Mouse (Mus musculus) limb, embryonic 12.5 days (tissue): ENCODE measurements around the gene Atp6ap1l. TPM values are rescaled to one million over a fixed set of nuclear protein-coding genes. Genes with fewer than 3 reads are reported as not detected.
"Not testable (repeated sequence)": the region's sequence is repeated elsewhere in the genome, so short reads cannot be mapped to it uniquely, and the experiment has no call there.

Source experiments
- ATAC-seq: fragments of 200-750 bp; cut with Nextera tagmentation; 2 replicates; pipeline ENCODE4 v1.8.0; 2017; ENCODE audit warnings: low read depth, moderate TSS enrichment; ENCODE audit not compliant: insufficient number of reproducible peaks, insufficient read depth, low FRiP score, low TSS enrichment
- H3K27ac ChIP-seq: fragments of 300-500 bp; sonication (generic); 2 replicates; pipeline ENCODE4 v1.5.1; 2016; ENCODE audit warnings: mild to moderate bottlenecking, moderate library complexity
- H3K27me3 ChIP-seq: fragments of 300-500 bp; sonication (generic); 2 replicates; pipeline ENCODE4 v1.6.1; 2016; ENCODE audit warnings: mild to moderate bottlenecking, moderate library complexity
- H3K36me3 ChIP-seq: fragments of 300-500 bp; sonication (generic); 2 replicates; pipeline ENCODE4 v1.6.1; 2016; ENCODE audit warnings: mild to moderate bottlenecking, moderate library complexity
- H3K4me1 ChIP-seq: fragments of 300-500 bp; sonication (generic); replicated peaks from 2 replicates; pipeline ENCODE4 v1.6.1; 2016
- H3K4me2 ChIP-seq: fragments of 300-500 bp; sonication (generic); 2 replicates; pipeline ENCODE4 v1.6.1; 2016; ENCODE audit warnings: mild to moderate bottlenecking, moderate library complexity
- H3K4me3 ChIP-seq: fragments of 300-500 bp; sonication (generic); replicated peaks from 2 replicates; pipeline ENCODE4 v1.5.1; 2016; ENCODE audit warnings: mild to moderate bottlenecking
- H3K9ac ChIP-seq: fragments of 300-500 bp; sonication (generic); replicated peaks from 2 replicates; pipeline ENCODE4 v1.6.1; 2016; ENCODE audit warnings: mild to moderate bottlenecking, moderate library complexity
- H3K9me3 ChIP-seq: fragments of 300-500 bp; sonication (generic); 2 replicates; pipeline ENCODE4 v1.6.1; 2016; ENCODE audit warnings: mild to moderate bottlenecking, moderate library complexity
- WGBS: fragments of 180-500 bp; shearing (Covaris S2); methylation state at CpG from one replicate; pipeline ENCODE4 v1.1.7; 2016; 5-methylcytosine and 5-hydroxymethylcytosine counted together
- polyA plus RNA-seq: library from polyadenylated mRNA; unstranded; fragments of >200 nt; fragmentation: Nextera tagmentation; extraction: Ambion mirVana; gene quantifications from 2 replicates; pipeline ENCODE4 v1.2.1, GENCODE M21; 2016

The Atp6ap1l gene
- 0.55 and 0.56 TPM in 2 replicates for polyA plus RNA-seq

DNA sequence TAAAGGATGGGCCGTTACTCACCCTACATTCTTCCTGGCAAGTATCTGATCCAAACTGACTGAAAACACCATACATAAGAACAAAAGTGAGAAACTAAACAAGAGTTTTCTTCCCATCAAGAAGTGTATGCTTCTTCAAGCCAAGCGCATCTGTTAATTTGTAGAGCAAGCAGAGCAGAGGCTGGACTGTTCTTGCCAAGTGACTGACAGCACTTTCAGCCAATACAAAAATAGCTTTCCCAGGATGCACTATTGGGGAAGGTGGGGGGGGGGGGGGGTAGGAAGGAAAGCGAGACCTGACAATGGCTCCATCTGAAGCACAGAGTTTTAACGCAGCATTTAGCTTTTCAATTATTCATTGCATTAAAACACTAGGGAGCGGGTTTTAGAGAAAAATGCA, at the start of gene Atp6ap1l:
Atp6ap1l (minus strand) TSS at position 180 of the 400 bp plus-strand sequence.
- H3K27ac ChIP-seq: no peak within 1 kb of the TSS
- WGBS: 90% methylated on average over 5 of the region's 5 CpGs
- H3K4me2 ChIP-seq: no peak within 1 kb of the TSS
- H3K27me3 ChIP-seq: no peaks in the 10 kb centered on the region
- no peak for ATAC-seq
- H3K36me3 ChIP-seq: no peaks in the 10 kb centered on the region
- H3K9me3 ChIP-seq: 0 out of 2 replicates have a peak, but pooled peaks cover 3% of the 10 kb centered on the region
- no peaks in the 10 kb centered on the region for H3K4me1 ChIP-seq
- no peak within 1 kb of the TSS for H3K4me3 ChIP-seq
- no peak within 1 kb of the TSS for H3K9ac ChIP-seq

DNA sequence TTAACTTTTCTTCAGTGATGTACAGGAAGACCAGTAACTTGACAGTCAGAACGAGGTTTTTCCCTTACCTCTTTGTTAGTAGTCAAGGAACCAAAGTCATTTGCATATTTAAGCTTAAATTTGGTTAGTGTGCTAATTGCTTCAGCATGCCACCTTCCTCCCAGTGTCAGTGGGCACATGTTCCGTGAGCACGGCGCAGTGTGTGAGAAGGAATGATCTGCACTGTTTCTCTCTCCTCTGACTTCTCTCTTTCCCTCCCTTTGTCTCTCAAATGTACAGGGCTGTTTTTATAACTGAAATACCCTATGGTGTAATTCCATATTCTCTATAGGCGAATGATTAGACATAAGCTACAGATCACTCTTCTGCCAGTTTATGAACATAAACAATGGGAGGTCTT, 34.4 kb upstream of the Atp6ap1l start:
- Histone ChIP-seq H3K27me3 (no peaks in the 10 kb centered on the region), H3K27ac (no peak overlapping the region), H3K36me3 (no peaks in the 10 kb centered on the region), H3K9ac (no peak overlapping the region), H3K4me3 (no peak overlapping the region), H3K4me2 (no peak overlapping the region), H3K9me3 (no peaks in the 10 kb centered on the region), H3K4me1 (0 out of 2 replicates have a peak, but pooled peaks cover 3% of the 10 kb centered on the region)
- WGBS: 88% methylated on average over 5 of the region's 5 CpGs
- no peak for ATAC-seq

DNA sequence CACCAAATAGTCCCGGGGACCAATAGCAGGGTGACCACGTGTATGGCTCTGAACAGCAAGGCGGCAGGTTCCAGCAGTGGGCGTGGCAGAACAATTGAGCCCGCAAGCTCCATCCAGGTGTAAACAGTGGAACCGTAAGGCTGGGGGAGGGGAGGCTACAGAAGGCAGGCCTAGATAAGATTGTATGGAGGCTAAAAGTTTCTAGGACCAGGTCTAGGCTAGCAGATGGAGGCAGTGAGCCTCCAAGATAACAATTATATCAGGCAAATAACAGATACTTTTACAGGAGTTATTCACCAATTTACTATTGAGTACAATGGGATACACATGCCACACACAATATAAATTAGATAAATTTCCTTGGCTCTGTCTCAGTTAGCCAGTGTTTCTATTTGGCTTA, 34.0 kb upstream of the Atp6ap1l start:
- 50% methylated on average over 6 of the region's 6 CpGs for WGBS
- Histone ChIP-seq H3K9ac (no peak overlapping the region), H3K4me1 (0 out of 2 replicates have a peak, but pooled peaks cover 3% of the 10 kb centered on the region), H3K27me3 (no peaks in the 10 kb centered on the region), H3K4me3 (no peak overlapping the region), H3K9me3 (no peaks in the 10 kb centered on the region), H3K27ac (no peak overlapping the region), H3K4me2 (no peak overlapping the region), H3K36me3 (no peaks in the 10 kb centered on the region)
- no peak for ATAC-seq

DNA sequence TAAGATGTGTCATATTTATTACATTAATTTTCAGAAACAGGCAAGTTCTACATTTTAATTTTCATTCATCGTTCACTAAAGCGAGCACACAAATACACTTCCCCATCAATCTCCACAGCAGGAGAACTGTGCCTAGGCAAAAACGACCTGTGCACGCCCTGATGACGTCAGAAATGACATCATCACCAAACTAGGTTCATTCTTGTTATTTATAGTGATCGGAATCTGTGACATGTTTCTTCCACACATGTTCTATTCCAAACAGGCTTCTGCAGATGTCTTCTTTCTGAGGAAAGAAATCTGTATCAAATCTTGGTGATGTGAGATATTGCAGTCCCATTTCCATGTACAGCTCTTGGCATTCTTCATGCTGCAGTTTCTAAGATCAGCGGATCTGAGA, 30.7 kb upstream of the Atp6ap1l start:
- Histone ChIP-seq H3K4me2 (no peak overlapping the region), H3K27ac (no peak overlapping the region), H3K4me3 (no peak overlapping the region), H3K36me3 (no peaks in the 10 kb centered on the region), H3K9ac (no peak overlapping the region), H3K9me3 (no peaks in the 10 kb centered on the region), H3K4me1 (0 out of 2 replicates have a peak, but pooled peaks cover 3% of the 10 kb centered on the region), H3K27me3 (no peaks in the 10 kb centered on the region)
- no peak for ATAC-seq
- 81% methylated on average over 7 of the region's 7 CpGs for WGBS

DNA sequence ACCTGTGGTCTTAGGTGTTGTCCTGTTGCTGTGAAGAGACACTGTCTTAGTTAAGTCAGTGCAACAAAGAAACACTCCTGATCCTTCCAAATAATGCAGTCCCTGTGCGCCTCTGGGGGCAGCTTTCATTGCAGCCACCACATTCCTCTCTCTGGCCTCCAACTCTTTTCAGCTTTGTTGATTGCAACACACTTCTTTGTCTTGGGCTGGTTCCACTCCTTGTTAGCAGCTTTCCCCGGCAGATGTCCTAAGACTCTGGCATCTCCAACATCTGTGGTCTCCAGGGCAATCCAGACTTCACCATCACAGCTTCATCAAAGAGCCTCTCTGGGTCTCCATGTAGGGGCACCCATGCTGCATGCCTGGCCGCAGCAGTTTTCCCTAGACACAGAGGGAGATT, 28.1 kb upstream of the Atp6ap1l start:
- H3K4me1 ChIP-seq: 0 out of 2 replicates have a peak, but pooled peaks cover 3% of the 10 kb centered on the region
- H3K4me2 ChIP-seq: no peak overlapping the region
- H3K9me3 ChIP-seq: no peaks in the 10 kb centered on the region
- no peak overlapping the region for H3K27ac ChIP-seq
- peaks cover 7% of the 10 kb centered on the region for H3K36me3 ChIP-seq
- no peak overlapping the region for H3K4me3 ChIP-seq
- no peak overlapping the region for H3K9ac ChIP-seq
- no peaks in the 10 kb centered on the region for H3K27me3 ChIP-seq
- WGBS: 80% methylated on average over 3 of the region's 3 CpGs
- ATAC-seq: no peak

DNA sequence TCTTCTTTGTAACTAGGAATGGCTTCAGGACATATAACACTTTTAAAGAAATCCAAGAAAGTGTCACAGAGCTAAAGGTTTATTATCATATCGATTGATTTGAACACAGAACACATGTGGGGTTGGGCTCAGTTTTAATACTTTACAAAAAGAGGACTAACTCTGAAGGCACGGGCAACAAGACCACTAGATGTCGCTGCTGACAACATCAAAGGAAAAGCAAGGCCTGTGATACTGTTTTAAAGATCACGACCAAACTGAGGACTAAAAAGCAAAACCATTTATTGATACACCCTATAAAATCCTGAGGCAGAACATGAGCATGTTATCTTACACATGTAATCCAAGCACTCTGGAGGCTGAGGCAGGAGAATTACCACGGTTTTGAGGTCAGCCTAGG, 24.7 kb upstream of the Atp6ap1l start:
- Histone ChIP-seq H3K9me3 (no peaks in the 10 kb centered on the region), H3K9ac (no peak overlapping the region), H3K4me3 (no peak overlapping the region), H3K27me3 (no peaks in the 10 kb centered on the region), H3K36me3 (peaks cover 39% of the 10 kb centered on the region), H3K4me2 (no peak overlapping the region), H3K4me1 (0 out of 2 replicates have a peak, but pooled peaks cover 2% of the 10 kb centered on the region), H3K27ac (no peak overlapping the region)
- 27% methylated on average over 5 of the region's 5 CpGs for WGBS
- ATAC-seq: no peak

DNA sequence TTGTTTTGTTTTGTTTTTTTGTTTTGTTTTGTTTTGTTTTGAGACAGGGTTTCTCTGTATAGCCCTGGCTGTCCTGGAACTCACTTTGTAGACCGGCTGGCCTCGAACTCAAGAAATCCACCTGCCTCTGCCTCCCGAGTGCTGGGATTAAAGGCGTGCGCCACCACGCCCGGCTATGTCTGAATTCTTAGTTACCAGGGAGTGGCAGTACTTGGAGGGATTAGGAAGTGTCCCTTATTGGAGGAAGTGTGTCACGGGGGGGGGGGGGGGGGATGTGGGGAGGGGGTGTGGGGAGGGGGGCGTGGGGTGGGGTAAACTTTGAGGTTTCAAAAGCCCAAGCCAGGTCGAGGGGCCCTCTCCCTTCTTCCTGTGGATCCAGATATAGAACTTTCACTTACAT, 23.1 kb upstream of the Atp6ap1l start:
- H3K27ac ChIP-seq, H3K9ac ChIP-seq, H3K27me3 ChIP-seq, H3K9me3 ChIP-seq, ATAC-seq, H3K4me3 ChIP-seq, H3K4me1 ChIP-seq, H3K4me2 ChIP-seq: not testable (repeated sequence)
- 88% methylated on average over 9 of the region's 10 CpGs for WGBS
- peaks cover 46% of the 10 kb centered on the region for H3K36me3 ChIP-seq

DNA sequence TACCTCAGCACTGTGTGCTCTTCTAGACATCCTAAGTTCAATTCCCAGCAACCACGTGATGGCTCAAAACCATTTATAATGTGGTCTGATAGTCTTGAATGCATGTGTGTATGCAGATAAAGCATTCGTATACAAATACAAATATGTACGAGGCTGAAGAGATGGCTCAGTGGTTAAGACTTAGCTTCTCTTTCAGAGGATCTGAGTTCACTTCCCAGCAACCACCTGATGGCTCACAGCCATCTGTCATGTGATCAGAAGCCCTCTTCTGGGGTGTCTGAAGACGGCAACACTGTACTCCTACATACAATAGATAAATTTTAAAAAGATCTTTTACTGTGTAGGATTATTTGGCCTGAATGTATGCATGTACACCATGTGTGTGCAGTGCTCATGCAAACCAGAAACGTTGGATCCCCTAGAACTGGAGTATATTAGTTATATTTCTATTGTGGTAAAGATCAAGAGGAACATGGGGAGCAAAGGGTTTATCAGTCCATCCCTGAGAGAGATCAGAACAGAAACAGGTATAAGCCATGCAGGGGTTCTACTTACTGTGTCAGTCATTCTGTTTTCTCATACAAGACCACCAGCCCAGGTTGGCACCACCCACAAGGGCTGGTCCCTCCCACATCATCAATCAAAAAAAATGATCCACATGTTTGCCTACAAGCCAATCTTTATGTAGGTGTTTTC, 21.9 kb upstream of the Atp6ap1l start:
- Histone ChIP-seq H3K9me3 (no peaks in the 10 kb centered on the region), H3K27ac (no peak overlapping the region), H3K4me3 (no peak overlapping the region), H3K9ac (no peak overlapping the region), H3K27me3 (no peaks in the 10 kb centered on the region), H3K36me3 (peaks cover 46% of the 10 kb centered on the region), H3K4me1 (no peaks in the 10 kb centered on the region), H3K4me2 (no peak overlapping the region)
- 78% methylated on average over 5 of the region's 5 CpGs for WGBS
- ATAC-seq: no peak

DNA sequence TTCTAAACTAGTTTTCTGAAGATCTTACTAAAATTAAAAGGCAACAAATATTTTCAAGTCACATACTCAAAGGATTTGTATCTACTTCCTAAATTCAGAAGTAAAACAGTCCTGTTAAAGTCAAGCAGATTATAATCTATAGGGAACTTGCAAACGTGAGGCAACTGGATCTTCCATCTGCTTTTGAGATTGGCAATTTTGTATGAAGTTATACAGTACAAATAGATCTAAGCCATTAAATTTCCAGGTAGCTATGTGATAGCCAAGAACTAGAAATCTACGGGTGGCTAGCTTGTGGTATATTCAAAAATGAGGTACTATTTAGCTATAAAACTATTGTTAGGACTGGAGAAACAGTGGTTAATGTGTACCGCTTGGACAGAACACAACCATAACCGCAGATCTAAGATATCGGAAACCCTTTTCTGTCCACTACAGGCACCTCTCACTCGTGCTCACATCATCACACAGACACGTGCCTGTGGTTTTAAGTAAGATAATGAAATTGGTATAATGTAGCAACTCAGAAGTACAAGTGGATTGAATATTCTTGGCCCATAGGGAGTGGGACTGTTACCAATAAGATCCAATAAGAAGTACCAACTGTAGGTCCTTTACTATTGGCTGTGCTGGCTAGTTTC, 21.1 kb upstream of the Atp6ap1l start:
- Histone ChIP-seq H3K4me1 (no peaks in the 10 kb centered on the region), H3K9ac (no peak overlapping the region), H3K27ac (no peak overlapping the region), H3K9me3 (no peaks in the 10 kb centered on the region), H3K36me3 (peaks cover 46% of the 10 kb centered on the region), H3K27me3 (no peaks in the 10 kb centered on the region), H3K4me3 (no peak overlapping the region), H3K4me2 (no peak overlapping the region)
- ATAC-seq: no peak
- WGBS: 85% methylated on average over 7 of the region's 7 CpGs

DNA sequence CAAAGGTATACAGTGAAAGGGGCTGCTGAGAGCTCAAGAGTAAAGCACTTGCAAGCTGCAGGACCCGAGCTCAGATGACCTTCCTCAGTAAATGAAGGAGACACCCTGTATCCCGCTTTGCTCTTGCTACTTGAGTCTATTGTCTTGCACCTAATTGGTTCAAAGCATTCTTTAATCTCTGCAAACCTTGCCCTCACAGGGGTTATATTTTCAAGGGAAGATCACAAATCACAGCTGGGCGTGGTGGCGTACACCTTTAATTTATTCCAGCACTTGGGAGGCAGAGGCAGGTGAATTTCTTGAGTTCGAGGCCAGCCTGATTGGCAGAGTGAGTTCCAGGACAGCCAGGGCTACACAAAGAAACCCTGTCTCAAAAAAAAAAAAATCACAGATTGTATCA, 20.0 kb upstream of the Atp6ap1l start:
- Histone ChIP-seq H3K4me3 (no peak overlapping the region), H3K4me2 (no peak overlapping the region), H3K4me1 (no peaks in the 10 kb centered on the region), H3K36me3 (peaks cover 46% of the 10 kb centered on the region), H3K9me3 (no peaks in the 10 kb centered on the region), H3K9ac (no peak overlapping the region), H3K27ac (no peak overlapping the region), H3K27me3 (no peaks in the 10 kb centered on the region)
- no peak for ATAC-seq
- WGBS: 92% methylated on average over 5 of the region's 5 CpGs

DNA sequence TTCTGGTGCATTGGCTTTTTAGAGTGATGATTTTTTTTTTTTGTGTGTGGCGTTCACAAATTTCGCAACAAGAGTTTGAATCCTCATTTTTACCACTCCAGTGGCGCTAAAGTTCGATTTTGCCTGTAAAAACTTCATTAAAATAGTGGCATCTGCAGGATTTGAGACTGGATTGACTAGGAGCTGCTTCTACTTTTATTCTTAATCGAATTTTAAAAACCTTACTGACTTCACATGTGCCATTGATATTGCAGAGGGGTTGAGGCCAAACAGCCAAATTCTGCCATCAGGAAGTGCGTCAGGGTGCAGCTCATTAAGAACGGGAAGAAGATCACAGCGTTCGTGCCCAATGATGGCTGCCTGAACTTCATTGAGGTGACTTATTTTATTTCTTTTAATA, 18.9 kb upstream of the Atp6ap1l start:
- Histone ChIP-seq H3K36me3 (peaks cover 46% of the 10 kb centered on the region), H3K9me3 (no peaks in the 10 kb centered on the region), H3K27me3 (no peaks in the 10 kb centered on the region), H3K4me2 (peak overlapping the region; percentile 75), H3K27ac (no peak overlapping the region), H3K4me3 (peak overlapping the region; percentile 80), H3K9ac (peak overlapping the region; percentile 93), H3K4me1 (no peaks in the 10 kb centered on the region)
- 41% methylated on average over 9 of the region's 9 CpGs for WGBS
- ATAC-seq: no peak
